Mouse (Mus musculus): ENCODE measurements around the gene Zpbp2. TPM values are rescaled to one million over a fixed set of nuclear protein-coding genes. Genes with fewer than 3 reads are reported as not detected.

Gene Zpbp2
- polyA plus RNA-seq, 1 experiment from 2014 or later: 0.10 TPM

GRCm38 (mm10) chr11:98543414-98543813 is 7.5 kb upstream of the Zpbp2 start:
- WGBS: 92% methylated on average over 1 of the region's 1 CpGs
- ATAC-seq (replicated peaks): no peak

GRCm38 (mm10) chr11:98544890-98545677 is 5.8 kb upstream of the Zpbp2 start:
- Histone ChIP-seq H3K4me1 (peaks cover 9% of the 10 kb centered on the region), H3K9me3 (no peaks in the 10 kb centered on the region), H3K36me3 (no peaks in the 10 kb centered on the region), H3K9ac (replicated peaks) (peak overlapping the region; percentile 37), H3K4me2 (replicated peaks) (peak overlapping the region; percentile 84), H3K27ac (replicated peaks) (no peak overlapping the region), H3K4me3 (peak overlapping the region; percentile 42), H3K27me3 (peaks cover 74% of the 10 kb centered on the region)
- no peak for ATAC-seq (replicated peaks)
- WGBS: 3% methylated on average over 16 of the region's 16 CpGs

More at GRCm38 (mm10) chr11:98543414-98543813, 7.5 kb upstream of the Zpbp2 start:
- H3K36me3 ChIP-seq: no peaks in the 10 kb centered on the region
- H3K4me2 ChIP-seq (replicated peaks): no peak overlapping the region
- H3K4me1 ChIP-seq: peaks cover 9% of the 10 kb centered on the region
- no peaks in the 10 kb centered on the region for H3K9me3 ChIP-seq
- H3K27me3 ChIP-seq: peaks cover 59% of the 10 kb centered on the region
- no peak overlapping the region for H3K9ac ChIP-seq (replicated peaks)
- H3K4me3 ChIP-seq: no peak overlapping the region
- H3K27ac ChIP-seq (replicated peaks): no peak overlapping the region

- H3K27me3 ChIP-seq: peaks cover 79% of the 10 kb centered on the region
- H3K9ac ChIP-seq (replicated peaks): peak within 1 kb of the TSS; percentile 37
- no peak for ATAC-seq (replicated peaks)
- H3K4me3 ChIP-seq: peak within 1 kb of the TSS; percentile 42
- H3K4me1 ChIP-seq: peaks cover 13% of the 10 kb centered on the region
- WGBS: 1% methylated on average over 58 of the region's 58 CpGs
- peak within 1 kb of the TSS; percentile 84 for H3K4me2 ChIP-seq (replicated peaks)
- H3K27ac ChIP-seq (replicated peaks): no peak within 1 kb of the TSS
- no peaks in the 10 kb centered on the region for H3K36me3 ChIP-seq
- H3K9me3 ChIP-seq: no peaks in the 10 kb centered on the region
These were observed 5.1 kb upstream of the Zpbp2 start, which contains the start of gene Ikzf3 for GRCm38 (mm10) chr11:98545711-98546231. Gene Ikzf3 (minus strand): TSS chr11:98546031.

GRCm38 (mm10) chr11:98546529-98547307 is 4.2 kb upstream of the Zpbp2 start:
- ATAC-seq (replicated peaks): no peak
- H3K4me1 ChIP-seq: peaks cover 13% of the 10 kb centered on the region
- WGBS: 47% methylated on average over 12 of the region's 12 CpGs

GRCm38 (mm10) chr11:98547308-98547693 is 3.6 kb upstream of the Zpbp2 start:
- ATAC-seq (replicated peaks): no peak
- H3K9me3 ChIP-seq: no peaks in the 10 kb centered on the region
- H3K9ac ChIP-seq (replicated peaks): no peak overlapping the region
- WGBS: 59% methylated on average over 3 of the region's 3 CpGs
- H3K27ac ChIP-seq (replicated peaks): no peak overlapping the region
- no peak overlapping the region for H3K4me2 ChIP-seq (replicated peaks)
- H3K4me3 ChIP-seq: no peak overlapping the region
- H3K27me3 ChIP-seq: peaks cover 75% of the 10 kb centered on the region
- H3K4me1 ChIP-seq: peaks cover 13% of the 10 kb centered on the region
- no peaks in the 10 kb centered on the region for H3K36me3 ChIP-seq

More at GRCm38 (mm10) chr11:98546529-98547307, 4.2 kb upstream of the Zpbp2 start:
- H3K4me3 ChIP-seq: no peak overlapping the region
- no peak overlapping the region for H3K4me2 ChIP-seq (replicated peaks)
- no peaks in the 10 kb centered on the region for H3K9me3 ChIP-seq
- H3K9ac ChIP-seq (replicated peaks): no peak overlapping the region
- H3K27me3 ChIP-seq: peaks cover 79% of the 10 kb centered on the region
- no peak overlapping the region for H3K27ac ChIP-seq (replicated peaks)
- no peaks in the 10 kb centered on the region for H3K36me3 ChIP-seq

- no peak for ATAC-seq (replicated peaks)
- H3K4me3 ChIP-seq: no peak overlapping the region
These were observed 1.5 kb upstream of the Zpbp2 start for GRCm38 (mm10) chr11:98549363-98549762.

GRCm38 (mm10) chr11:98550311-98550974 is 454 bp upstream of the Zpbp2 start:
- 22% methylated on average over 20 of the region's 20 CpGs for WGBS
- Histone ChIP-seq H3K27ac (replicated peaks) (peak overlapping the region; percentile 86), H3K4me1 (peaks cover 9% of the 10 kb centered on the region), H3K36me3 (no peaks in the 10 kb centered on the region), H3K4me2 (replicated peaks) (peak overlapping the region; percentile 66), H3K27me3 (peaks cover 50% of the 10 kb centered on the region), H3K4me3 (peak overlapping the region; percentile 79), H3K9me3 (no peaks in the 10 kb centered on the region), H3K9ac (replicated peaks) (peak overlapping the region; percentile 79)
- ATAC-seq (replicated peaks): no peak

More at GRCm38 (mm10) chr11:98549363-98549762, 1.5 kb upstream of the Zpbp2 start:
- WGBS: 69% methylated on average over 4 of the region's 4 CpGs
- Histone ChIP-seq H3K4me1 (peaks cover 13% of the 10 kb centered on the region), H3K9me3 (no peaks in the 10 kb centered on the region), H3K9ac (replicated peaks) (no peak overlapping the region), H3K27ac (replicated peaks) (no peak overlapping the region), H3K4me2 (replicated peaks) (no peak overlapping the region), H3K36me3 (no peaks in the 10 kb centered on the region), H3K27me3 (peaks cover 59% of the 10 kb centered on the region)

GRCm38 (mm10) chr11:98553966-98554365 is 3.1 kb downstream of the Zpbp2 start:
- Histone ChIP-seq H3K4me3 (no peak overlapping the region), H3K36me3 (no peaks in the 10 kb centered on the region), H3K9ac (replicated peaks) (no peak overlapping the region), H3K27me3 (peaks cover 16% of the 10 kb centered on the region), H3K4me2 (replicated peaks) (no peak overlapping the region), H3K27ac (replicated peaks) (no peak overlapping the region), H3K9me3 (no peaks in the 10 kb centered on the region), H3K4me1 (peaks cover 4% of the 10 kb centered on the region)
- 87% methylated on average over 4 of the region's 4 CpGs for WGBS
- ATAC-seq (replicated peaks): no peak

- no peak overlapping the region for H3K4me2 ChIP-seq (replicated peaks)
- H3K4me3 ChIP-seq: no peak overlapping the region
- H3K27ac ChIP-seq (replicated peaks): no peak overlapping the region
- WGBS: 56% methylated on average over 12 of the region's 12 CpGs
- no peaks in the 10 kb centered on the region for H3K36me3 ChIP-seq
- H3K9ac ChIP-seq (replicated peaks): no peak overlapping the region
- no peaks in the 10 kb centered on the region for H3K9me3 ChIP-seq
- peaks cover 4% of the 10 kb centered on the region for H3K4me1 ChIP-seq
- H3K27me3 ChIP-seq: peaks cover 3% of the 10 kb centered on the region
- no peak for ATAC-seq (replicated peaks)
These were observed 4.3 kb downstream of the Zpbp2 start for GRCm38 (mm10) chr11:98555124-98555700.

- no peak for ATAC-seq (replicated peaks)
- Histone ChIP-seq H3K9ac (replicated peaks) (no peak overlapping the region), H3K4me1 (no peaks in the 10 kb centered on the region), H3K27me3 (no peaks in the 10 kb centered on the region), H3K9me3 (no peaks in the 10 kb centered on the region), H3K27ac (replicated peaks) (no peak overlapping the region), H3K4me2 (replicated peaks) (no peak overlapping the region), H3K36me3 (no peaks in the 10 kb centered on the region), H3K4me3 (no peak overlapping the region)
- WGBS: 15% methylated on average over 7 of the region's 7 CpGs
These were observed 10.0 kb downstream of the Zpbp2 start for GRCm38 (mm10) chr11:98560942-98561341.

GRCm38 (mm10) chr11:98563025-98563424 is 12.1 kb downstream of the Zpbp2 start:
- WGBS: 92% methylated on average over 3 of the region's 3 CpGs
- H3K36me3 ChIP-seq: no peaks in the 10 kb centered on the region
- no peaks in the 10 kb centered on the region for H3K27me3 ChIP-seq
- no peak for ATAC-seq (replicated peaks)
- H3K9ac ChIP-seq (replicated peaks): no peak overlapping the region
- no peak overlapping the region for H3K4me3 ChIP-seq
- H3K9me3 ChIP-seq: no peaks in the 10 kb centered on the region
- H3K4me1 ChIP-seq: no peaks in the 10 kb centered on the region
- H3K4me2 ChIP-seq (replicated peaks): no peak overlapping the region
- no peak overlapping the region for H3K27ac ChIP-seq (replicated peaks)

Measured in forebrain, embryonic 15.5 days (tissue).